Mouse (Mus musculus): ENCODE results near the gene Xylt1. TPM values are rescaled to one million over a fixed set of nuclear protein-coding genes. Genes with fewer than 3 reads are reported as not detected.

Xylt1 gene
- polyA plus RNA-seq, 1 experiment from 2014 or later: 1.0 TPM

GRCm38 (mm10) chr7:117503714-117504113 is 122.9 kb downstream of the Xylt1 start:
- 89% methylated on average over 9 of the region's 9 CpGs for WGBS
- Histone ChIP-seq H3K36me3 (no peaks in the 10 kb centered on the region), H3K4me2 (no peak overlapping the region), H3K27me3 (no peaks in the 10 kb centered on the region), H3K27ac (no peak overlapping the region), H3K4me3 (no peak overlapping the region), H3K4me1 (no peaks in the 10 kb centered on the region), H3K9ac (no peak overlapping the region), H3K9me3 (no peaks in the 10 kb centered on the region; the same call in 1 of the 2 replicates)
- ATAC-seq (ENCODE audit: borderline replicate concordance, extremely low read depth, low FRiP score, low TSS enrichment): no peak

- Histone ChIP-seq H3K9ac (no peak overlapping the region), H3K27me3 (no peaks in the 10 kb centered on the region), H3K36me3 (no peaks in the 10 kb centered on the region), H3K4me3 (no peak overlapping the region), H3K27ac (0 out of 2 replicates have a peak overlapping the region, but pooled peaks have one; percentile 24), H3K4me2 (no peak overlapping the region), H3K9me3 (no peaks in the 10 kb centered on the region; the same call in 1 of the 2 replicates), H3K4me1 (no peaks in the 10 kb centered on the region)
- 52% methylated on average over 3 of the region's 3 CpGs for WGBS
- peak; percentile 25; the same call in 1 of the 2 replicates for ATAC-seq (ENCODE audit: borderline replicate concordance, extremely low read depth, low FRiP score, low TSS enrichment)
Measured at GRCm38 (mm10) chr7:117505791-117506190, 125.0 kb downstream of the Xylt1 start.

GRCm38 (mm10) chr7:117507351-117507750 is 126.6 kb downstream of the Xylt1 start:
- no peak for ATAC-seq (ENCODE audit: borderline replicate concordance, extremely low read depth, low FRiP score, low TSS enrichment)
- H3K4me1 ChIP-seq: no peaks in the 10 kb centered on the region
- H3K4me3 ChIP-seq: no peak overlapping the region
- WGBS: 85% methylated on average over 10 of the region's 10 CpGs
- H3K4me2 ChIP-seq: no peak overlapping the region
- no peak overlapping the region for H3K27ac ChIP-seq
- H3K36me3 ChIP-seq: no peaks in the 10 kb centered on the region
- no peaks in the 10 kb centered on the region for H3K27me3 ChIP-seq
- H3K9me3 ChIP-seq: no peaks in the 10 kb centered on the region
- no peak overlapping the region for H3K9ac ChIP-seq

- no peak overlapping the region for H3K27ac ChIP-seq
- 48% methylated on average over 8 of the region's 8 CpGs for WGBS
- H3K27me3 ChIP-seq: no peaks in the 10 kb centered on the region
- no peaks in the 10 kb centered on the region for H3K4me1 ChIP-seq
- H3K9me3 ChIP-seq: no peaks in the 10 kb centered on the region
- H3K4me3 ChIP-seq: no peak overlapping the region
- ATAC-seq (ENCODE audit: borderline replicate concordance, extremely low read depth, low FRiP score, low TSS enrichment): no peak
- H3K4me2 ChIP-seq: no peak overlapping the region
- H3K36me3 ChIP-seq: no peaks in the 10 kb centered on the region
- H3K9ac ChIP-seq: no peak overlapping the region
Measured at GRCm38 (mm10) chr7:117508090-117508489, 127.3 kb downstream of the Xylt1 start.

GRCm38 (mm10) chr7:117510113-117510512 is 129.3 kb downstream of the Xylt1 start:
- no peak for ATAC-seq (ENCODE audit: borderline replicate concordance, extremely low read depth, low FRiP score, low TSS enrichment)
- WGBS: 80% methylated on average over 2 of the region's 2 CpGs
- no peaks in the 10 kb centered on the region for H3K9me3 ChIP-seq
- H3K27ac ChIP-seq: no peak overlapping the region
- H3K36me3 ChIP-seq: no peaks in the 10 kb centered on the region
- H3K9ac ChIP-seq: no peak overlapping the region
- H3K4me3 ChIP-seq: no peak overlapping the region
- no peaks in the 10 kb centered on the region for H3K4me1 ChIP-seq
- H3K27me3 ChIP-seq: no peaks in the 10 kb centered on the region
- H3K4me2 ChIP-seq: no peak overlapping the region

GRCm38 (mm10) chr7:117512301-117512700 is 131.5 kb downstream of the Xylt1 start:
- no peaks in the 10 kb centered on the region for H3K9me3 ChIP-seq
- 55% methylated on average over 2 of the region's 2 CpGs for WGBS

GRCm38 (mm10) chr7:117515794-117516193 is 135.0 kb downstream of the Xylt1 start:
- WGBS: 58% methylated on average over 1 of the region's 1 CpGs
- Histone ChIP-seq H3K4me3 (no peak overlapping the region), H3K27me3 (no peaks in the 10 kb centered on the region), H3K9me3 (no peaks in the 10 kb centered on the region), H3K4me1 (no peaks in the 10 kb centered on the region), H3K9ac (no peak overlapping the region), H3K36me3 (no peaks in the 10 kb centered on the region), H3K4me2 (no peak overlapping the region), H3K27ac (no peak overlapping the region)
- ATAC-seq (ENCODE audit: borderline replicate concordance, extremely low read depth, low FRiP score, low TSS enrichment): no peak

More at GRCm38 (mm10) chr7:117512301-117512700, 131.5 kb downstream of the Xylt1 start:
- H3K4me1 ChIP-seq: no peaks in the 10 kb centered on the region
- H3K4me2 ChIP-seq: no peak overlapping the region
- H3K4me3 ChIP-seq: no peak overlapping the region
- no peak overlapping the region for H3K27ac ChIP-seq
- no peak overlapping the region for H3K9ac ChIP-seq
- ATAC-seq (ENCODE audit: borderline replicate concordance, extremely low read depth, low FRiP score, low TSS enrichment): no peak
- no peaks in the 10 kb centered on the region for H3K36me3 ChIP-seq
- no peaks in the 10 kb centered on the region for H3K27me3 ChIP-seq

- Histone ChIP-seq H3K36me3 (no peaks in the 10 kb centered on the region), H3K4me2 (no peak overlapping the region), H3K9me3 (no peaks in the 10 kb centered on the region), H3K9ac (no peak overlapping the region), H3K4me3 (no peak overlapping the region), H3K27ac (no peak overlapping the region), H3K4me1 (no peaks in the 10 kb centered on the region), H3K27me3 (no peaks in the 10 kb centered on the region)
- 39% methylated on average over 4 of the region's 4 CpGs for WGBS
- no peak for ATAC-seq (ENCODE audit: borderline replicate concordance, extremely low read depth, low FRiP score, low TSS enrichment)
Measured at GRCm38 (mm10) chr7:117516896-117517295, 136.1 kb downstream of the Xylt1 start.

- Histone ChIP-seq H3K9ac (no peak overlapping the region), H3K36me3 (no peaks in the 10 kb centered on the region), H3K27me3 (no peaks in the 10 kb centered on the region), H3K9me3 (no peaks in the 10 kb centered on the region), H3K4me1 (no peaks in the 10 kb centered on the region), H3K27ac (no peak overlapping the region), H3K4me3 (no peak overlapping the region), H3K4me2 (no peak overlapping the region)
- ATAC-seq (ENCODE audit: borderline replicate concordance, extremely low read depth, low FRiP score, low TSS enrichment): no peak
Measured at GRCm38 (mm10) chr7:117521369-117521768, 140.6 kb downstream of the Xylt1 start.

GRCm38 (mm10) chr7:117522092-117522635 is 141.4 kb downstream of the Xylt1 start:
- H3K4me1 ChIP-seq: no peaks in the 10 kb centered on the region
- H3K27me3 ChIP-seq: no peaks in the 10 kb centered on the region
- no peaks in the 10 kb centered on the region for H3K9me3 ChIP-seq
- WGBS: 37% methylated on average over 4 of the region's 4 CpGs
- ATAC-seq (ENCODE audit: borderline replicate concordance, extremely low read depth, low FRiP score, low TSS enrichment): no peak
- H3K27ac ChIP-seq: no peak overlapping the region
- H3K4me3 ChIP-seq: no peak overlapping the region
- no peaks in the 10 kb centered on the region for H3K36me3 ChIP-seq
- H3K9ac ChIP-seq: no peak overlapping the region
- no peak overlapping the region for H3K4me2 ChIP-seq

GRCm38 (mm10) chr7:117524430-117525214 is 143.8 kb downstream of the Xylt1 start:
- Histone ChIP-seq H3K9ac (no peak overlapping the region), H3K27ac (no peak overlapping the region), H3K27me3 (no peaks in the 10 kb centered on the region), H3K4me2 (no peak overlapping the region), H3K36me3 (no peaks in the 10 kb centered on the region), H3K4me3 (no peak overlapping the region), H3K4me1 (no peaks in the 10 kb centered on the region), H3K9me3 (no peaks in the 10 kb centered on the region)
- 42% methylated on average over 7 of the region's 7 CpGs for WGBS
- ATAC-seq (ENCODE audit: borderline replicate concordance, extremely low read depth, low FRiP score, low TSS enrichment): no peak

GRCm38 (mm10) chr7:117525678-117526077 is 144.9 kb downstream of the Xylt1 start:
- WGBS: 87% methylated on average over 5 of the region's 5 CpGs
- no peaks in the 10 kb centered on the region for H3K4me1 ChIP-seq

More at GRCm38 (mm10) chr7:117525678-117526077, 144.9 kb downstream of the Xylt1 start:
- H3K4me3 ChIP-seq: no peak overlapping the region
- no peaks in the 10 kb centered on the region for H3K36me3 ChIP-seq
- H3K9ac ChIP-seq: no peak overlapping the region
- H3K27ac ChIP-seq: no peak overlapping the region
- ATAC-seq (ENCODE audit: borderline replicate concordance, extremely low read depth, low FRiP score, low TSS enrichment): no peak
- H3K9me3 ChIP-seq: no peaks in the 10 kb centered on the region
- H3K27me3 ChIP-seq: no peaks in the 10 kb centered on the region
- H3K4me2 ChIP-seq: no peak overlapping the region

Data from lung, embryonic 15.5 days (tissue).